Mouse (Mus musculus): ENCODE measurements around the gene Cdc42se2. TPM values are rescaled to one million over a fixed set of nuclear protein-coding genes. Genes with fewer than 3 reads are reported as not detected.

Cdc42se2 gene
- polyA plus RNA-seq, 1 experiment from 2014 or later, result 135 TPM

DNA sequence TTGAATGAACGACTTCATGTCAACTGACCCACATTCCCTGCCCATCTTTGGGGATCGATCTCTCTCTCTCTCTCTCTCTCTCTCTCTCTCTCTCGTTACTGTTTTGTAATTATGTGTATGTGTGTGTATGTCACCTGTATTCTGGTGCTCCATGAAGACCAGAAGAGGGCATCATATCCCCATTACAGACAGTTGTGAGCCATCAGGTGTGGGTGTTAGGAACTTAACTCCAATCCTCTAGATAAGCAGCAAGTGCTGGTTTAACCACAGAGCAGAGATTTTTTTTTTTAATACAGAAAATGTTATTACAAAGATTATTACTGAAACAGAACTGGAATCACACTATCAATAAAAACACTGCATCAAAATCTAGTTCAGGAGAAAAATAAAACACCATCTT lies 1.9 kb downstream of the Cdc42se2 start:
- no peak overlapping the region for H3K4me3 ChIP-seq (ENCODE audit: low read depth, low read length)
- no peak for ATAC-seq (ENCODE audit: insufficient number of reproducible peaks, low FRiP score, low TSS enrichment, low read depth)

DNA sequence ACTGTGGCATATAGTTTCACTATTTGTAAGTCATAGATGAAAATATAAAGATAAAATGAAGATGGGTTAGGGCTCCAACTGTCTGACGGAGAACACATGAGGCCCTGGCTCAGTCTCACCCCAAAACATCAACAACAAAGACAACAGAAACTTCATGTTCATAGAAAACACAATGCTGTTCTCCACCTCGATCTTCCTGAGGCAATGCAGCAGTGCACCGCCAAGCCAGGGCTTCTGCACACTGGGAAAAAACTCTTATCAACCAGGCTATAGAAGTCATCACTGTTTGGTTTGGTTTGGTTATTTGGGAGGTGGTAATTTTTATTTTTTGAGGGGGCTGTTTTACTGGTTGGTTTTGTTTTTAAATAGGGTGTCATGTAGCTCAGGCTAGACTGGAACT lies 3.0 kb downstream of the Cdc42se2 start:
- H3K27me3 ChIP-seq (ENCODE audit: control insufficient read depth, insufficient read depth, low read length), result no peaks in the 10 kb centered on the region
- no peak overlapping the region for H3K4me3 ChIP-seq (ENCODE audit: low read depth, low read length)
- H3K36me3 ChIP-seq (ENCODE audit: control insufficient read depth, insufficient read depth, low read length), result no peaks in the 10 kb centered on the region
- ATAC-seq (ENCODE audit: insufficient number of reproducible peaks, low FRiP score, low TSS enrichment, low read depth) (no peak), DNase-seq (ENCODE audit: low spot score) (no peak)
- H3K27ac ChIP-seq (replicated peaks; ENCODE audit: low read depth, low read length), result no peak overlapping the region
- H3K4me1 ChIP-seq (ENCODE audit: control insufficient read depth, insufficient read depth, low read length), result peaks cover 6% of the 10 kb centered on the region; the same call in 1 of the 2 replicates
- H3K9me3 ChIP-seq (ENCODE audit: control insufficient read depth, low read length), result no peaks in the 10 kb centered on the region
- H3K4me2 ChIP-seq (ENCODE audit: low read depth, severe bottlenecking), result no peak overlapping the region
- 93% methylated on average over 3 of the region's 3 CpGs for WGBS
- no peak overlapping the region for H3K9ac ChIP-seq (ENCODE audit: low read length)

More for the DNA sequence above, 1.9 kb downstream of the Cdc42se2 start:
- Histone ChIP-seq H3K27me3 (ENCODE audit: control insufficient read depth, insufficient read depth, low read length) (no peaks in the 10 kb centered on the region), H3K9ac (ENCODE audit: low read length) (no peak overlapping the region), H3K9me3 (ENCODE audit: control insufficient read depth, low read length) (no peaks in the 10 kb centered on the region), H3K4me1 (ENCODE audit: control insufficient read depth, insufficient read depth, low read length) (peaks cover 6% of the 10 kb centered on the region; the same call in 1 of the 2 replicates), H3K27ac (replicated peaks; ENCODE audit: low read depth, low read length) (no peak overlapping the region), H3K4me2 (ENCODE audit: low read depth, severe bottlenecking) (no peak overlapping the region), H3K36me3 (ENCODE audit: control insufficient read depth, insufficient read depth, low read length) (no peaks in the 10 kb centered on the region)
- 88% methylated on average over 3 of the region's 3 CpGs for WGBS
- DNase-seq (ENCODE audit: low spot score), result no peak

DNA sequence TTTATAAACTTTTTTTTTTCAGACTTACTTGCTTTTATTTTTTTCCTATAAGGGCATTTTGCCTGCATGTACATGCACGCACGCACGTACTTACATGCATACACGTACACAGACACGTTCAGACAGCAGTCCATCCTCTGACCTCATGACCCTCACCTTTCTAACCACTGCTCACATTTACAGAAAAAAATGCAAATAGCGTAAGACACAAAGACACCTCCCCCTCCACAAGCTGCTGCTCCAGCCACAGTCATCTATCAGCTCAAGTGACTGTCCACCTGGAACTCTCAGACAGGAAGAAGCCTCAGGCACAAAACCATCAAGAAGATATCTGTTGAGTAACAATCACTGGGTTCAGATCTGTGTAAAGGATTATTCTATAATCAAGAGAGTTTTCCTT lies 5.2 kb downstream of the Cdc42se2 start:
- Histone ChIP-seq H3K4me3 (ENCODE audit: low read depth, low read length) (no peak overlapping the region), H3K4me2 (ENCODE audit: low read depth, severe bottlenecking) (no peak overlapping the region), H3K36me3 (ENCODE audit: control insufficient read depth, insufficient read depth, low read length) (no peaks in the 10 kb centered on the region), H3K9ac (ENCODE audit: low read length) (no peak overlapping the region), H3K27ac (replicated peaks; ENCODE audit: low read depth, low read length) (no peak overlapping the region), H3K27me3 (ENCODE audit: control insufficient read depth, insufficient read depth, low read length) (no peaks in the 10 kb centered on the region), H3K4me1 (ENCODE audit: control insufficient read depth, insufficient read depth, low read length) (peaks cover 6% of the 10 kb centered on the region; the same call in 1 of the 2 replicates), H3K9me3 (ENCODE audit: control insufficient read depth, low read length) (no peaks in the 10 kb centered on the region)
- ATAC-seq (ENCODE audit: insufficient number of reproducible peaks, low FRiP score, low TSS enrichment, low read depth), result no peak
- no peak for DNase-seq (ENCODE audit: low spot score)
- 86% methylated on average over 6 of the region's 6 CpGs for WGBS

DNA sequence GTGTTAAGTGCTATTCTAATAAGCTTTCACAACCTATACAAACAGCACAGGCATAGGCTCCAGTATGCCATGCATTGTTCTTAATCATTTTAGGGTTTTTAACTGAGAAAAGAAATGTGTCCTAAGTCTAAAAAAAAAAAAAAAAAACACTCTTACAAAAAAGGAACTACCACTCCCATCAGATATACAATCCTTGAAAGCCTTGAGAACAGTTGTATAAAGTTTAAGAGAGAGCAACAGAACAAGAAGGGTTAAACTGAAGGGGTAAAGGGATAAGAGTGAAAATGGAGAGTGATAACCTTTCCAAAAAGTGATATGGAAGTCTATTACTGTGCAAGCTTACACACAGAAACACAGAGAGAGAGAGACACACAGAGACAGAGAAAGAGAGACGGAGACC lies 7.5 kb downstream of the Cdc42se2 start:
- Histone ChIP-seq H3K9me3 (ENCODE audit: control insufficient read depth, low read length) (no peaks in the 10 kb centered on the region), H3K27me3 (ENCODE audit: control insufficient read depth, insufficient read depth, low read length) (no peaks in the 10 kb centered on the region), H3K27ac (replicated peaks; ENCODE audit: low read depth, low read length) (no peak overlapping the region), H3K4me2 (ENCODE audit: low read depth, severe bottlenecking) (no peak overlapping the region), H3K9ac (ENCODE audit: low read length) (no peak overlapping the region), H3K4me3 (ENCODE audit: low read depth, low read length) (no peak overlapping the region), H3K36me3 (ENCODE audit: control insufficient read depth, insufficient read depth, low read length) (no peaks in the 10 kb centered on the region), H3K4me1 (ENCODE audit: control insufficient read depth, insufficient read depth, low read length) (no peaks in the 10 kb centered on the region)
- WGBS, result 95% methylated on average over 1 of the region's 1 CpGs
- DNase-seq (ENCODE audit: low spot score) (no peak), ATAC-seq (ENCODE audit: insufficient number of reproducible peaks, low FRiP score, low TSS enrichment, low read depth) (no peak)

DNA sequence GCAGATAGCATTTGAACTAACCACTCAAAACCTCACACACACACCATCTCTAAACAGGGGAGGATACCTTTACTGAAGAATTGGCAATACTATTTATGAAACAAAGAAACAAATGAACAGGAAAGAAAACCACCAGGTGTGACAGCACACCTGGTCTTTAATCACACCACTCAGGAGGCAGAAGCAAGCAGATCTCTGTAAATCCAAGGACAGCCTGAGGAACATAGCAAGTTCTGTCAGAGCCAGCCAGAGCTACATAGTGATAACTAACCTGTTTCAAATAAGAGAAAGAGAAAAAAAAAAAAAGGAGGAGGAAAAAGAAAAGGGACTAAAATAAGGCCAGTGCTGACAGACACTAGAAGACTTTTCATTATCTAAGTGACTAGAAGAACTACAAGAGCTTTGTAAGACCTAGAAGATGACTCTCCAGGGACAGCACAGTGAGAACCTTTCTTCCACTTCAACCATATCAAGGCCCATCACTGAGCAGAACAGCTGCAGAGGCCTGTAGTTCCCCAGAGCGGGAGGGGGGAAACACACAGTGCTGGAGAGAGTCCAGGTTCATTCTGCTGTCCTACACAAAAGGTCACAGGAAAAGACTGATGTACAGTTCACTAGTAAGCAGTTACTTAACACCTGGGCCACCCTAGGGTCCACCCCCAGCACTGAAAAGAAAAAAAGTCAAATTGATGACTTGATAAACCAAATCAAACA lies 9.2 kb downstream of the Cdc42se2 start:
- DNase-seq (ENCODE audit: low spot score), result no peak
- Histone ChIP-seq H3K9ac (ENCODE audit: low read length) (no peak overlapping the region), H3K9me3 (ENCODE audit: control insufficient read depth, low read length) (no peaks in the 10 kb centered on the region), H3K27ac (replicated peaks; ENCODE audit: low read depth, low read length) (no peak overlapping the region), H3K4me3 (ENCODE audit: low read depth, low read length) (no peak overlapping the region), H3K4me2 (ENCODE audit: low read depth, severe bottlenecking) (no peak overlapping the region), H3K4me1 (ENCODE audit: control insufficient read depth, insufficient read depth, low read length) (no peaks in the 10 kb centered on the region), H3K27me3 (ENCODE audit: control insufficient read depth, insufficient read depth, low read length) (no peaks in the 10 kb centered on the region), H3K36me3 (ENCODE audit: control insufficient read depth, insufficient read depth, low read length) (no peaks in the 10 kb centered on the region)
- WGBS, result 86% methylated on average over 1 of the region's 1 CpGs
- ATAC-seq (ENCODE audit: insufficient number of reproducible peaks, low FRiP score, low TSS enrichment, low read depth), result no peak

DNA sequence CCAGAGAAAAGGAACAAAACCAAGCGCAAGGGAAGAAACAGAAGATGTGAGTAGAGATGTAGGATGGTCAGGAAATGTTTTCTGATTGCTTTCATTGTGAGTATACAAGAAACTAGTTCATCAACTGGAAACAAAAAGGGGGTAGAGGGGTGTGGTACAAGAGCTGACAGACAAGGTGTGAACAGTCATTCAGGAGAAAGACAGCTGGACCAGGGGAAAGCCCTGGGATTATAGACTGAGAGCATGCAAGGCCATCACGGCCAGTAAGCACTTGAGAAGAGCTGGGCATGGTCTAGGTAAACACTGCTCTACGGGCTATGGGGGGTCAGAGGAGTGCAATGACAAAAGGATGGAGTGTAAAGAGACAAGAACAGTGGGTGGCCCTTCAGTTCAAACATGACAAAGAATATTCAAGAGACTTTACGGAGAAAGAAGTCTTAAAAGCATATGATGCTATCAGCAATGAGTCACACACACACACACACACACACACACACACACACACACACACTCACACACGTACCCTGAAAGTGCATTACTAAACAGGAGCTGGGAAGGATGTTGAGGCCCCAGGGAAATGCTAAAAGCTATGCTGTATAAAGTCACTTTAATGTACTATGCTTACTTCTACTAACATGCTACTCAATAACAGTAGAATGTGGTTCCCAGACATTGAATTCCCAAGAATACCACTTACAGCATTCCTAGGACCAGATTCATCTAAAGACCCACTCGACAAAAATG lies 9.9 kb downstream of the Cdc42se2 start:
- H3K4me3 ChIP-seq (ENCODE audit: low read depth, low read length), result no peak overlapping the region
- ATAC-seq (ENCODE audit: insufficient number of reproducible peaks, low FRiP score, low TSS enrichment, low read depth) (no peak), DNase-seq (ENCODE audit: low spot score) (no peak)
- H3K36me3 ChIP-seq (ENCODE audit: control insufficient read depth, insufficient read depth, low read length), result no peaks in the 10 kb centered on the region
- no peaks in the 10 kb centered on the region for H3K27me3 ChIP-seq (ENCODE audit: control insufficient read depth, insufficient read depth, low read length)
- no peaks in the 10 kb centered on the region for H3K9me3 ChIP-seq (ENCODE audit: control insufficient read depth, low read length)
- H3K27ac ChIP-seq (replicated peaks; ENCODE audit: low read depth, low read length), result no peak overlapping the region
- H3K4me2 ChIP-seq (ENCODE audit: low read depth, severe bottlenecking), result no peak overlapping the region
- 91% methylated on average over 6 of the region's 6 CpGs for WGBS
- no peak overlapping the region for H3K9ac ChIP-seq (ENCODE audit: low read length)
- H3K4me1 ChIP-seq (ENCODE audit: control insufficient read depth, insufficient read depth, low read length), result no peaks in the 10 kb centered on the region

DNA sequence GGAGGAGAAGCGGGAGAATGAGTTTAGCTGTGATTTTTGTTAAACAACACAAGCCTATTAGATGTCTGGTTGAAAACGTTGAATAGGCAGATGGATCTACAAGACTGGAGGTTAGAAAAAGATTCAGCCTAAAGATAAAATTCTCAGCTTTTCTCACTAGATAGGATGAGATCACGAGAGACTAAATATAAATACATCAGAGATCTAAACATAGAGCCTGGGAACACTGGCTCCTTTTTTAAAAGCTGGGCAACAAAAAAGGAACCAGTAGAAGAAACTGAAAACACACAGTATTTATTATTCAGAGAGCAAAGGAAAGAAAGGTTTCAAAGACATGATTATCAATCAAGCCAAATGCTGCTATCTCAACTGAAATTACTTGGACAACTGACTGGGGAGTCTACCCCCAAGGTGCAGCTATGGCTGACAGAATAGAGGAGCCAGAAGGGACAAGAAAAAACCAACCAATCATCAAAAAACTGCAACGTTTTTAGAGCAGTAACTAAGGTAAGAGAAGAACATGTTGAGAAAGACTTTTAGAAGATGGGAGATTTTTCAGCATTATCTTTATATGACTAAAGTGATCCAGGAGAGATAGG lies 10.6 kb downstream of the Cdc42se2 start:
- no peaks in the 10 kb centered on the region for H3K4me1 ChIP-seq (ENCODE audit: control insufficient read depth, insufficient read depth, low read length)
- ATAC-seq (ENCODE audit: insufficient number of reproducible peaks, low FRiP score, low TSS enrichment, low read depth), result no peak
- no peak overlapping the region for H3K4me3 ChIP-seq (ENCODE audit: low read depth, low read length)
- H3K36me3 ChIP-seq (ENCODE audit: control insufficient read depth, insufficient read depth, low read length), result no peaks in the 10 kb centered on the region
- H3K9me3 ChIP-seq (ENCODE audit: control insufficient read depth, low read length), result no peaks in the 10 kb centered on the region
- 82% methylated on average over 4 of the region's 4 CpGs for WGBS
- no peaks in the 10 kb centered on the region for H3K27me3 ChIP-seq (ENCODE audit: control insufficient read depth, insufficient read depth, low read length)
- DNase-seq (ENCODE audit: low spot score), result no peak
- no peak overlapping the region for H3K27ac ChIP-seq (replicated peaks; ENCODE audit: low read depth, low read length)
- no peak overlapping the region for H3K9ac ChIP-seq (ENCODE audit: low read length)
- H3K4me2 ChIP-seq (ENCODE audit: low read depth, severe bottlenecking), result no peak overlapping the region

DNA sequence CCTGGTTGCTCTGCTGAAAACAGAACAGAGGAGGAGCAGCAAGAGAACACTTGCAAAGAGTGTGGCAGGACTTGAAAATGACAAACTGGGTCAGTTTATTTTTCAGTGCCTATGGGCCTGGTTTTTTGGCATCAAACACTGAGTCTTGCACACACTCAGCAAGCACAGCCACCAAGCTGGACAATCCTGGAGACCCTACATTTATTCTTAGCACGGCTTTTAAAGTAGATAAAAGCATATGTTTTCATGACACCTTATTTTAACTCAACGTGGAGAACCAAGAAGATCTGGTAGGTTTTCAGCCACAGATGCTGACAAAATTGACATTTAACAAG lies 11.1 kb downstream of the Cdc42se2 start:
- no peaks in the 10 kb centered on the region for H3K4me1 ChIP-seq (ENCODE audit: control insufficient read depth, insufficient read depth, low read length)
- no peak for DNase-seq (ENCODE audit: low spot score)
- no peak overlapping the region for H3K4me2 ChIP-seq (ENCODE audit: low read depth, severe bottlenecking)
- H3K9ac ChIP-seq (ENCODE audit: low read length), result no peak overlapping the region
- no peaks in the 10 kb centered on the region for H3K9me3 ChIP-seq (ENCODE audit: control insufficient read depth, low read length)
- H3K27me3 ChIP-seq (ENCODE audit: control insufficient read depth, insufficient read depth, low read length), result no peaks in the 10 kb centered on the region
- ATAC-seq (ENCODE audit: insufficient number of reproducible peaks, low FRiP score, low TSS enrichment, low read depth), result no peak
- no peak overlapping the region for H3K27ac ChIP-seq (replicated peaks; ENCODE audit: low read depth, low read length)
- no peak overlapping the region for H3K4me3 ChIP-seq (ENCODE audit: low read depth, low read length)
- H3K36me3 ChIP-seq (ENCODE audit: control insufficient read depth, insufficient read depth, low read length), result no peaks in the 10 kb centered on the region
- WGBS, result 90% methylated on average over 2 of the region's 2 CpGs

Data from limb, embryonic 11.5 days (tissue).